Mouse (Mus musculus): Measurements from ENCODE around the gene Aplp2. TPM values are rescaled to one million over a fixed set of nuclear protein-coding genes. Genes with fewer than 3 reads are reported as not detected.

Aplp2 gene
- polyA plus RNA-seq, 1 experiment from 2014 or later, result 240 TPM

GRCm38 (mm10) chr9:31131205-31131968 is 80.2 kb downstream of the Aplp2 start, which contains the start of gene St14:
St14 (minus strand) TSS chr9:31131853.
- H3K9ac ChIP-seq (ENCODE audit: low read depth, low read length), result peak within 1 kb of the TSS; percentile 17; the same call in 1 of the 2 replicates
- no peak within 1 kb of the TSS for H3K27ac ChIP-seq (ENCODE audit: low read depth, low read length)
- WGBS, result under 1% methylated on average over 72 of the region's 74 CpGs
- peak within 1 kb of the TSS; percentile 66 for H3K4me2 ChIP-seq (replicated peaks; ENCODE audit: low read depth, low read length)
- peak within 1 kb of the TSS; percentile 46 for H3K4me3 ChIP-seq (ENCODE audit: low read depth, low read length)
- H3K4me1 ChIP-seq (replicated peaks; ENCODE audit: control insufficient read depth, insufficient read depth, low read length), result peaks cover 12% of the 10 kb centered on the region
- H3K36me3 ChIP-seq (ENCODE audit: control insufficient read depth, insufficient read depth, low read length), result no peaks in the 10 kb centered on the region
- no peaks in the 10 kb centered on the region for H3K9me3 ChIP-seq (ENCODE audit: control insufficient read depth, low read length)
- peaks cover 41% of the 10 kb centered on the region for H3K27me3 ChIP-seq (ENCODE audit: control insufficient read depth, insufficient read depth, low read length)
- ATAC-seq (ENCODE audit: low FRiP score), result peak; percentile 57
- DNase-seq (ENCODE audit: low spot score), result peak; percentile 54

- Histone ChIP-seq H3K4me1 (replicated peaks; ENCODE audit: control insufficient read depth, insufficient read depth, low read length) (peaks cover 12% of the 10 kb centered on the region), H3K27me3 (ENCODE audit: control insufficient read depth, insufficient read depth, low read length) (peaks cover 41% of the 10 kb centered on the region), H3K27ac (ENCODE audit: low read depth, low read length) (no peak overlapping the region), H3K36me3 (ENCODE audit: control insufficient read depth, insufficient read depth, low read length) (no peaks in the 10 kb centered on the region), H3K9me3 (ENCODE audit: control insufficient read depth, low read length) (no peaks in the 10 kb centered on the region), H3K4me2 (replicated peaks; ENCODE audit: low read depth, low read length) (peak overlapping the region; percentile 66), H3K9ac (ENCODE audit: low read depth, low read length) (no peak overlapping the region), H3K4me3 (ENCODE audit: low read depth, low read length) (peak overlapping the region; percentile 46)
- WGBS, result 13% methylated on average over 26 of the region's 26 CpGs
- ATAC-seq (ENCODE audit: low FRiP score) (no peak), DNase-seq (ENCODE audit: low spot score) (peak; percentile 54)
Measured at GRCm38 (mm10) chr9:31130357-31131204, 81.0 kb downstream of the Aplp2 start.

GRCm38 (mm10) chr9:31129956-31130355 is 81.7 kb downstream of the Aplp2 start:
- Histone ChIP-seq H3K4me2 (replicated peaks; ENCODE audit: low read depth, low read length) (no peak overlapping the region), H3K4me3 (ENCODE audit: low read depth, low read length) (no peak overlapping the region)

GRCm38 (mm10) chr9:31127876-31128465 is 83.6 kb downstream of the Aplp2 start:
- Histone ChIP-seq H3K27ac (ENCODE audit: low read depth, low read length) (no peak overlapping the region), H3K4me1 (replicated peaks; ENCODE audit: control insufficient read depth, insufficient read depth, low read length) (peaks cover 12% of the 10 kb centered on the region), H3K4me2 (replicated peaks; ENCODE audit: low read depth, low read length) (no peak overlapping the region), H3K27me3 (ENCODE audit: control insufficient read depth, insufficient read depth, low read length) (peaks cover 35% of the 10 kb centered on the region), H3K9ac (ENCODE audit: low read depth, low read length) (no peak overlapping the region), H3K4me3 (ENCODE audit: low read depth, low read length) (no peak overlapping the region), H3K9me3 (ENCODE audit: control insufficient read depth, low read length) (no peaks in the 10 kb centered on the region), H3K36me3 (ENCODE audit: control insufficient read depth, insufficient read depth, low read length) (no peaks in the 10 kb centered on the region)
- WGBS, result 86% methylated on average over 12 of the region's 12 CpGs
- ATAC-seq (ENCODE audit: low FRiP score) (no peak), DNase-seq (ENCODE audit: low spot score) (no peak)

More at GRCm38 (mm10) chr9:31129956-31130355, 81.7 kb downstream of the Aplp2 start:
- peak; percentile 8 for DNase-seq (ENCODE audit: low spot score)
- Histone ChIP-seq H3K9me3 (ENCODE audit: control insufficient read depth, low read length) (no peaks in the 10 kb centered on the region), H3K27ac (ENCODE audit: low read depth, low read length) (no peak overlapping the region), H3K4me1 (replicated peaks; ENCODE audit: control insufficient read depth, insufficient read depth, low read length) (peaks cover 12% of the 10 kb centered on the region), H3K9ac (ENCODE audit: low read depth, low read length) (no peak overlapping the region), H3K36me3 (ENCODE audit: control insufficient read depth, insufficient read depth, low read length) (no peaks in the 10 kb centered on the region), H3K27me3 (ENCODE audit: control insufficient read depth, insufficient read depth, low read length) (peaks cover 41% of the 10 kb centered on the region)
- ATAC-seq (ENCODE audit: low FRiP score), result no peak
- WGBS, result 58% methylated on average over 8 of the region's 8 CpGs

GRCm38 (mm10) chr9:31126079-31126478 is 85.5 kb downstream of the Aplp2 start:
- Histone ChIP-seq H3K27me3 (ENCODE audit: control insufficient read depth, insufficient read depth, low read length) (peaks cover 19% of the 10 kb centered on the region), H3K36me3 (ENCODE audit: control insufficient read depth, insufficient read depth, low read length) (no peaks in the 10 kb centered on the region), H3K4me2 (replicated peaks; ENCODE audit: low read depth, low read length) (no peak overlapping the region), H3K4me3 (ENCODE audit: low read depth, low read length) (no peak overlapping the region), H3K4me1 (replicated peaks; ENCODE audit: control insufficient read depth, insufficient read depth, low read length) (0 out of 2 replicates have a peak, but pooled peaks cover 3% of the 10 kb centered on the region), H3K27ac (ENCODE audit: low read depth, low read length) (no peak overlapping the region), H3K9ac (ENCODE audit: low read depth, low read length) (no peak overlapping the region), H3K9me3 (ENCODE audit: control insufficient read depth, low read length) (no peaks in the 10 kb centered on the region)
- 91% methylated on average over 7 of the region's 7 CpGs for WGBS
- ATAC-seq (ENCODE audit: low FRiP score), result no peak
- DNase-seq (ENCODE audit: low spot score), result no peak

- no peak for ATAC-seq (ENCODE audit: low FRiP score)
- Histone ChIP-seq H3K27me3 (ENCODE audit: control insufficient read depth, insufficient read depth, low read length) (no peaks in the 10 kb centered on the region), H3K4me1 (replicated peaks; ENCODE audit: control insufficient read depth, insufficient read depth, low read length) (no peaks in the 10 kb centered on the region), H3K9me3 (ENCODE audit: control insufficient read depth, low read length) (no peaks in the 10 kb centered on the region), H3K27ac (ENCODE audit: low read depth, low read length) (no peak overlapping the region), H3K4me3 (ENCODE audit: low read depth, low read length) (no peak overlapping the region), H3K36me3 (ENCODE audit: control insufficient read depth, insufficient read depth, low read length) (no peaks in the 10 kb centered on the region), H3K4me2 (replicated peaks; ENCODE audit: low read depth, low read length) (no peak overlapping the region), H3K9ac (ENCODE audit: low read depth, low read length) (no peak overlapping the region)
- WGBS, result 81% methylated on average over 13 of the region's 13 CpGs
- DNase-seq (ENCODE audit: low spot score), result no peak
Measured at GRCm38 (mm10) chr9:31122464-31123030, 89.1 kb downstream of the Aplp2 start.

GRCm38 (mm10) chr9:31120533-31120915 is 91.1 kb downstream of the Aplp2 start:
- H3K9me3 ChIP-seq (ENCODE audit: control insufficient read depth, low read length), result no peaks in the 10 kb centered on the region
- H3K27me3 ChIP-seq (ENCODE audit: control insufficient read depth, insufficient read depth, low read length), result no peaks in the 10 kb centered on the region
- ATAC-seq (ENCODE audit: low FRiP score), result no peak
- no peak overlapping the region for H3K4me2 ChIP-seq (replicated peaks; ENCODE audit: low read depth, low read length)
- no peak overlapping the region for H3K4me3 ChIP-seq (ENCODE audit: low read depth, low read length)
- 77% methylated on average over 4 of the region's 4 CpGs for WGBS
- no peaks in the 10 kb centered on the region for H3K4me1 ChIP-seq (replicated peaks; ENCODE audit: control insufficient read depth, insufficient read depth, low read length)
- no peak overlapping the region for H3K27ac ChIP-seq (ENCODE audit: low read depth, low read length)
- no peak for DNase-seq (ENCODE audit: low spot score)
- H3K9ac ChIP-seq (ENCODE audit: low read depth, low read length), result no peak overlapping the region
- H3K36me3 ChIP-seq (ENCODE audit: control insufficient read depth, insufficient read depth, low read length), result no peaks in the 10 kb centered on the region

GRCm38 (mm10) chr9:31119882-31120532 is 91.6 kb downstream of the Aplp2 start:
- no peak for ATAC-seq (ENCODE audit: low FRiP score)
- H3K36me3 ChIP-seq (ENCODE audit: control insufficient read depth, insufficient read depth, low read length), result no peaks in the 10 kb centered on the region
- WGBS, result 67% methylated on average over 11 of the region's 11 CpGs

More at GRCm38 (mm10) chr9:31119882-31120532, 91.6 kb downstream of the Aplp2 start:
- no peak for DNase-seq (ENCODE audit: low spot score)
- Histone ChIP-seq H3K4me2 (replicated peaks; ENCODE audit: low read depth, low read length) (no peak overlapping the region), H3K27me3 (ENCODE audit: control insufficient read depth, insufficient read depth, low read length) (no peaks in the 10 kb centered on the region), H3K27ac (ENCODE audit: low read depth, low read length) (no peak overlapping the region), H3K4me3 (ENCODE audit: low read depth, low read length) (no peak overlapping the region), H3K9me3 (ENCODE audit: control insufficient read depth, low read length) (no peaks in the 10 kb centered on the region), H3K4me1 (replicated peaks; ENCODE audit: control insufficient read depth, insufficient read depth, low read length) (no peaks in the 10 kb centered on the region), H3K9ac (ENCODE audit: low read depth, low read length) (no peak overlapping the region)
